Mouse (Mus musculus): ENCODE data around the gene 9430015G10Rik. TPM values are rescaled to one million over a fixed set of nuclear protein-coding genes. Genes with fewer than 3 reads are reported as not detected.

9430015G10Rik gene
- total RNA-seq, 2 experiments from 2014 or later: 5.2 to 16.0 TPM

GRCm38 (mm10) chr4:156154771-156155170 is 45.0 kb downstream of the 9430015G10Rik start:
- no peak for ATAC-seq (replicated peaks; ENCODE audit: low FRiP score, poor library complexity, severe bottlenecking)

- ATAC-seq (replicated peaks; ENCODE audit: low FRiP score, poor library complexity, severe bottlenecking): peak; percentile 58
These were observed 56.7 kb downstream of the 9430015G10Rik start for GRCm38 (mm10) chr4:156166477-156166876.

DNA sequence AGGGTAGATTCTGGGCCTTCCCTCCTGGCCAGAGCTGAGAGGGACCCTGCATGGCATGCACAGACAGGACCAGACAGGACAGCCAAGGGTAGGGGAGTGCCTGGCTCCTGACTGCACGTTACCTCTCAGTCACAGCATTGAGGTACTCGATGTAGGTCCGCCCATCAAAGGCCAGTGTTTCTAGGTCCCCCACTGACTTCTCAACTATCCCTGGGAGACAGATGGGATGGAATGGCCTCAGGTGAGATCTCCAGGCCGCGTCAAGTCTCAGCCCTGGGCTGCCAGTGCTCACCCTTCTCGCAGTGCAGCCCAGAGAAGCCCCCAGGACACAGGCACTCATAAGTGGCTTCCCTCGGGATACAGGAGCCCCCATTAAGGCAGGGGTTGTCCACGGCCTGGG is 58.8 kb downstream of the 9430015G10Rik start:
- ATAC-seq (replicated peaks; ENCODE audit: low FRiP score, poor library complexity, severe bottlenecking): no peak

- ATAC-seq (replicated peaks; ENCODE audit: low FRiP score, poor library complexity, severe bottlenecking): no peak
These were observed 59.3 kb downstream of the 9430015G10Rik start for GRCm38 (mm10) chr4:156169129-156169528.

GRCm38 (mm10) chr4:156171828-156172227 is 62.0 kb downstream of the 9430015G10Rik start:
- ATAC-seq (replicated peaks; ENCODE audit: low FRiP score, poor library complexity, severe bottlenecking): no peak

Other genes starting within 250 kb of the 9430015G10Rik start
- not detected in 2 replicates for gene Tas1r3, start 246.6 kb upstream of the 9430015G10Rik start, total RNA-seq (2015; ENCODE audit: low replicate concordance)
- 0.14 and 0.85 TPM in 2 replicates for gene Tas1r3, start 246.6 kb upstream of the 9430015G10Rik start, total RNA-seq (2017; ENCODE audit: low replicate concordance)
- gene Cptp, start 240.5 kb upstream of the 9430015G10Rik start, total RNA-seq (2015; ENCODE audit: low replicate concordance): 1.5 and 1.7 TPM in 2 replicates
- gene Cptp, start 240.5 kb upstream of the 9430015G10Rik start, total RNA-seq (2017; ENCODE audit: low replicate concordance): 2.5 and 6.4 TPM in 2 replicates
- gene Ints11, start 240.4 kb upstream of the 9430015G10Rik start, total RNA-seq (2015; ENCODE audit: low replicate concordance): 5.6 and 10.0 TPM in 2 replicates
- 7.8 and 8.5 TPM in 2 replicates for gene Ints11, start 240.4 kb upstream of the 9430015G10Rik start, total RNA-seq (2017; ENCODE audit: low replicate concordance)
- 2.3 and 5.9 TPM in 2 replicates for gene Pusl1, start 218.2 kb upstream of the 9430015G10Rik start, total RNA-seq (2015; ENCODE audit: low replicate concordance)
- 2.2 and 5.3 TPM in 2 replicates for gene Pusl1, start 218.2 kb upstream of the 9430015G10Rik start, total RNA-seq (2017; ENCODE audit: low replicate concordance)
- gene Acap3, start 218.2 kb upstream of the 9430015G10Rik start, total RNA-seq (2015; ENCODE audit: low replicate concordance): 5.6 and 10.0 TPM in 2 replicates
- 4.3 and 23.7 TPM in 2 replicates for gene Acap3, start 218.2 kb upstream of the 9430015G10Rik start, total RNA-seq (2017; ENCODE audit: low replicate concordance)
- 9.4 and 19.4 TPM in 2 replicates for gene Ube2j2, start 166.2 kb upstream of the 9430015G10Rik start, total RNA-seq (2015; ENCODE audit: low replicate concordance)
- gene Ube2j2, start 166.2 kb upstream of the 9430015G10Rik start, total RNA-seq (2017; ENCODE audit: low replicate concordance): 25.6 and 41.3 TPM in 2 replicates
- gene C1qtnf12, start 147.7 kb upstream of the 9430015G10Rik start, total RNA-seq (2015; ENCODE audit: low replicate concordance): 99.9 and 100 TPM in 2 replicates
- gene C1qtnf12, start 147.7 kb upstream of the 9430015G10Rik start, total RNA-seq (2017; ENCODE audit: low replicate concordance): 21.5 and 35.8 TPM in 2 replicates
- 1.0 and 4.4 TPM in 2 replicates for gene B3galt6, start 117.3 kb upstream of the 9430015G10Rik start, total RNA-seq (2015; ENCODE audit: low replicate concordance)
- 1.2 and 1.4 TPM in 2 replicates for gene B3galt6, start 117.3 kb upstream of the 9430015G10Rik start, total RNA-seq (2017; ENCODE audit: low replicate concordance)
- gene Sdf4, start 117.1 kb upstream of the 9430015G10Rik start, total RNA-seq (2015; ENCODE audit: low replicate concordance): 11.1 and 16.7 TPM in 2 replicates
- gene Sdf4, start 117.1 kb upstream of the 9430015G10Rik start, total RNA-seq (2017; ENCODE audit: low replicate concordance): 101 and 127 TPM in 2 replicates
- 5.2 TPM in 1 of 2 replicates, not detected in the other for gene Tnfrsf4, start 96.1 kb upstream of the 9430015G10Rik start, total RNA-seq (2015; ENCODE audit: low replicate concordance)
- 5.5 TPM in 1 of 2 replicates, not detected in the other for gene Tnfrsf4, start 96.1 kb upstream of the 9430015G10Rik start, total RNA-seq (2017; ENCODE audit: low replicate concordance)
- gene Tnfrsf18, start 83.8 kb upstream of the 9430015G10Rik start, total RNA-seq (2015; ENCODE audit: low replicate concordance): 16.5 TPM in 1 of 2 replicates, not detected in the other
- 2.3 and 2.9 TPM in 2 replicates for gene Tnfrsf18, start 83.8 kb upstream of the 9430015G10Rik start, total RNA-seq (2017; ENCODE audit: low replicate concordance)
- gene Ttll10, start 50.6 kb upstream of the 9430015G10Rik start, total RNA-seq (2015; ENCODE audit: low replicate concordance): not detected in 2 replicates
- gene Ttll10, start 50.6 kb upstream of the 9430015G10Rik start, total RNA-seq (2017; ENCODE audit: low replicate concordance): not detected in 2 replicates
- gene Rnf223, start 20.5 kb downstream of the 9430015G10Rik start, total RNA-seq (2015; ENCODE audit: low replicate concordance): not detected in 2 replicates
- gene Rnf223, start 20.5 kb downstream of the 9430015G10Rik start, total RNA-seq (2017; ENCODE audit: low replicate concordance): not detected in 2 replicates
- gene Agrn, start 87.5 kb downstream of the 9430015G10Rik start, total RNA-seq (2015; ENCODE audit: low replicate concordance): 24.2 and 26.7 TPM in 2 replicates
- gene Agrn, start 87.5 kb downstream of the 9430015G10Rik start, total RNA-seq (2017; ENCODE audit: low replicate concordance): 22.9 and 27.7 TPM in 2 replicates
- gene Isg15, start 90.8 kb downstream of the 9430015G10Rik start, total RNA-seq (2015; ENCODE audit: low replicate concordance): 70.9 and 108 TPM in 2 replicates
- 185 and 281 TPM in 2 replicates for gene Isg15, start 90.8 kb downstream of the 9430015G10Rik start, total RNA-seq (2017; ENCODE audit: low replicate concordance)
- gene AW011738, start 93.3 kb downstream of the 9430015G10Rik start, total RNA-seq (2015; ENCODE audit: low replicate concordance): 8.3 and 18.6 TPM in 2 replicates
- 29.9 and 35.8 TPM in 2 replicates for gene AW011738, start 93.3 kb downstream of the 9430015G10Rik start, total RNA-seq (2017; ENCODE audit: low replicate concordance)
- 2.3 and 3.6 TPM in 2 replicates for gene Perm1, start 105.9 kb downstream of the 9430015G10Rik start, total RNA-seq (2015; ENCODE audit: low replicate concordance)
- 4.3 and 4.9 TPM in 2 replicates for gene Perm1, start 105.9 kb downstream of the 9430015G10Rik start, total RNA-seq (2017; ENCODE audit: low replicate concordance)
- gene Plekhn1, start 124.9 kb downstream of the 9430015G10Rik start, total RNA-seq (2015; ENCODE audit: low replicate concordance): 11.0 and 11.1 TPM in 2 replicates
- gene Plekhn1, start 124.9 kb downstream of the 9430015G10Rik start, total RNA-seq (2017; ENCODE audit: low replicate concordance): 9.9 and 12.8 TPM in 2 replicates
- gene Noc2l, start 126.0 kb downstream of the 9430015G10Rik start, total RNA-seq (2015; ENCODE audit: low replicate concordance): 12.1 and 15.0 TPM in 2 replicates
- 24.8 and 28.3 TPM in 2 replicates for gene Noc2l, start 126.0 kb downstream of the 9430015G10Rik start, total RNA-seq (2017; ENCODE audit: low replicate concordance)
- gene Samd11, start 145.7 kb downstream of the 9430015G10Rik start, total RNA-seq (2015; ENCODE audit: low replicate concordance): 110 and 112 TPM in 2 replicates
- gene Samd11, start 145.7 kb downstream of the 9430015G10Rik start, total RNA-seq (2017; ENCODE audit: low replicate concordance): 181 and 200 TPM in 2 replicates
- not detected in 2 replicates for gene Vmn2r-ps159, start 221.1 kb downstream of the 9430015G10Rik start, total RNA-seq (2015; ENCODE audit: low replicate concordance)
- not detected in 2 replicates for gene Vmn2r-ps159, start 221.1 kb downstream of the 9430015G10Rik start, total RNA-seq (2017; ENCODE audit: low replicate concordance)